Mouse (Mus musculus) C2C12 (cell line): Measurements from ENCODE around the gene Vpreb1. TPM values are rescaled to one million over a fixed set of nuclear protein-coding genes. Genes with fewer than 3 reads are reported as not detected.
A peak's percentile ranks its signal among the peaks of the same experiment; 100 is the strongest.

Experiments used
- H3K27me3 ChIP-seq: one replicate; pipeline ENCODE4 v1.6.1; 2011; ENCODE audit not compliant: control insufficient read depth, insufficient read depth, insufficient read length
- H3K36me3 ChIP-seq: one replicate; pipeline ENCODE4 v1.6.1; 2011; ENCODE audit not compliant: control insufficient read depth, insufficient read depth
- H3K4me3 ChIP-seq: one replicate; pipeline ENCODE4 v1.5.1; 2011; ENCODE audit warnings: mild to moderate bottlenecking, control low read depth; ENCODE audit not compliant: poor library complexity, insufficient read depth, severe bottlenecking
- H3K79me2 ChIP-seq: one replicate; pipeline ENCODE4 v1.6.1; 2011; ENCODE audit not compliant: control insufficient read depth, insufficient read depth
- H3K79me3 ChIP-seq: one replicate; pipeline ENCODE4 v1.6.1; 2011; ENCODE audit warnings: low read depth, control low read depth
- H3ac ChIP-seq: one replicate; pipeline ENCODE3; 2011; ENCODE audit warnings: low read depth; ENCODE audit not compliant: control insufficient read depth, insufficient read length
- CEBPB ChIP-seq: IDR thresholded peaks from one replicate; pipeline ENCODE4 v1.6.1; 2011; ENCODE audit warnings: low read depth, mild to moderate bottlenecking, control low read depth, moderate library complexity
- CTCF ChIP-seq: IDR thresholded peaks from one replicate; pipeline ENCODE4 v1.5.1; 2011; ENCODE audit not compliant: control insufficient read depth, insufficient read depth, insufficient read length
- FOSL1 ChIP-seq: IDR thresholded peaks from one replicate; pipeline ENCODE4 v1.8.0; 2011; ENCODE audit warnings: mild to moderate bottlenecking, low read length; ENCODE audit not compliant: poor library complexity, insufficient read depth, severe bottlenecking
- MAX ChIP-seq: IDR thresholded peaks from one replicate; pipeline ENCODE4 v1.6.1; 2011; ENCODE audit warnings: mild to moderate bottlenecking, control low read depth
- MYOD1 ChIP-seq: IDR thresholded peaks from one replicate; pipeline ENCODE4 v1.6.1; 2011; ENCODE audit warnings: low read depth; ENCODE audit not compliant: control insufficient read depth, insufficient read length
- MYOG ChIP-seq: IDR thresholded peaks from one replicate; pipeline ENCODE4 v1.6.1; 2011; ENCODE audit not compliant: control insufficient read depth, insufficient read length; ENCODE audit errors: extremely low read depth
- USF1 ChIP-seq: IDR thresholded peaks from one replicate; pipeline ENCODE4 v1.6.1; 2011; ENCODE audit warnings: low read depth, mild to moderate bottlenecking, control low read depth, moderate library complexity
- polyA plus RNA-seq: library from polyadenylated mRNA; unstranded; fragments of >200 nt; fragmentation: generic; extraction: Trizol; gene quantifications from one replicate; pipeline ENCODE4 v1.2.1, GENCODE M21; 2012; ENCODE audit warnings: missing spikeins

Gene Vpreb1
- polyA plus RNA-seq, 1 experiment, result 0.56 TPM

- no peaks in the 10 kb centered on the region for H3K79me2 ChIP-seq
- TF ChIP-seq MAX (no peak), FOSL1 (no peak), USF1 (no peak), CEBPB (no peak), MYOG (no peak), MYOD1 (no peak), CTCF (no peak)
- H3K36me3 ChIP-seq, result no peaks in the 10 kb centered on the region
- peaks cover 11% of the 10 kb centered on the region for H3K27me3 ChIP-seq
- H3K4me3 ChIP-seq, result no peak overlapping the region
- H3ac ChIP-seq, result no peak overlapping the region
- H3K79me3 ChIP-seq, result no peaks in the 10 kb centered on the region
Measured at GRCm38 (mm10) chr16:16855541-16855940, 15.1 kb downstream of the Vpreb1 start.

- TF ChIP-seq CTCF (peak; percentile 1), CEBPB (no peak)
- H3K4me3 ChIP-seq, result no peak overlapping the region
- H3K79me2 ChIP-seq, result no peaks in the 10 kb centered on the region
- H3K79me3 ChIP-seq, result no peaks in the 10 kb centered on the region
- no peaks in the 10 kb centered on the region for H3K36me3 ChIP-seq
- peaks cover 11% of the 10 kb centered on the region for H3K27me3 ChIP-seq
- H3ac ChIP-seq, result no peak overlapping the region
Measured at GRCm38 (mm10) chr16:16854836-16855235, 15.8 kb downstream of the Vpreb1 start.

GRCm38 (mm10) chr16:16852411-16852810 is 18.2 kb downstream of the Vpreb1 start:
- Histone ChIP-seq H3K79me3 (no peaks in the 10 kb centered on the region), H3K27me3 (peaks cover 8% of the 10 kb centered on the region), H3K4me3 (no peak overlapping the region), H3ac (no peak overlapping the region), H3K36me3 (no peaks in the 10 kb centered on the region), H3K79me2 (no peaks in the 10 kb centered on the region)
- TF ChIP-seq CEBPB (no peak), MAX (no peak), CTCF (no peak), MYOG (no peak), FOSL1 (no peak), USF1 (no peak), MYOD1 (no peak)

- TF ChIP-seq MAX, result no peak
- TF ChIP-seq CTCF, result no peak
- no peak for TF ChIP-seq USF1
- TF ChIP-seq MYOG, result no peak
- no peak for TF ChIP-seq MYOD1
- TF ChIP-seq FOSL1, result no peak
- TF ChIP-seq CEBPB, result no peak
- H3K4me3 ChIP-seq, result no peak overlapping the region
- no peak overlapping the region for H3ac ChIP-seq
- H3K27me3 ChIP-seq, result no peaks in the 10 kb centered on the region
- no peaks in the 10 kb centered on the region for H3K36me3 ChIP-seq
- H3K79me3 ChIP-seq, result no peaks in the 10 kb centered on the region
- no peaks in the 10 kb centered on the region for H3K79me2 ChIP-seq
Measured at GRCm38 (mm10) chr16:16849196-16849595, 21.4 kb downstream of the Vpreb1 start.

- TF ChIP-seq CEBPB, result no peak
- TF ChIP-seq USF1, result no peak
- TF ChIP-seq MYOG, result no peak
- no peak for TF ChIP-seq MAX
- TF ChIP-seq CTCF, result no peak
- no peak for TF ChIP-seq MYOD1
- TF ChIP-seq FOSL1, result no peak
- Histone ChIP-seq H3K4me3 (no peak overlapping the region), H3K27me3 (no peaks in the 10 kb centered on the region), H3ac (no peak overlapping the region), H3K79me3 (no peaks in the 10 kb centered on the region), H3K79me2 (no peaks in the 10 kb centered on the region), H3K36me3 (no peaks in the 10 kb centered on the region)
Measured at GRCm38 (mm10) chr16:16829671-16830070, 41.0 kb downstream of the Vpreb1 start.

GRCm38 (mm10) chr16:16828757-16829615 is 41.7 kb downstream of the Vpreb1 start, which contains the start of gene Spag6l:
TSS of gene Spag6l (minus strand) at chr16:16829456.
- Histone ChIP-seq H3K4me3 (no peak within 1 kb of the TSS), H3K36me3 (no peaks in the 10 kb centered on the region), H3ac (no peak within 1 kb of the TSS), H3K79me2 (no peaks in the 10 kb centered on the region), H3K79me3 (no peaks in the 10 kb centered on the region), H3K27me3 (no peaks in the 10 kb centered on the region)
- TF ChIP-seq FOSL1, result no peak
- TF ChIP-seq CTCF, result no peak
- no peak for TF ChIP-seq CEBPB
- no peak for TF ChIP-seq MAX
- TF ChIP-seq MYOG, result no peak
- TF ChIP-seq USF1, result no peak
- no peak for TF ChIP-seq MYOD1
